Mouse (Mus musculus): ENCODE data around the gene Chst1. TPM values are rescaled to one million over a fixed set of nuclear protein-coding genes. Genes with fewer than 3 reads are reported as not detected.

The Chst1 gene
- polyA plus RNA-seq, 1 experiment from 2014 or later = 1.6 TPM

DNA sequence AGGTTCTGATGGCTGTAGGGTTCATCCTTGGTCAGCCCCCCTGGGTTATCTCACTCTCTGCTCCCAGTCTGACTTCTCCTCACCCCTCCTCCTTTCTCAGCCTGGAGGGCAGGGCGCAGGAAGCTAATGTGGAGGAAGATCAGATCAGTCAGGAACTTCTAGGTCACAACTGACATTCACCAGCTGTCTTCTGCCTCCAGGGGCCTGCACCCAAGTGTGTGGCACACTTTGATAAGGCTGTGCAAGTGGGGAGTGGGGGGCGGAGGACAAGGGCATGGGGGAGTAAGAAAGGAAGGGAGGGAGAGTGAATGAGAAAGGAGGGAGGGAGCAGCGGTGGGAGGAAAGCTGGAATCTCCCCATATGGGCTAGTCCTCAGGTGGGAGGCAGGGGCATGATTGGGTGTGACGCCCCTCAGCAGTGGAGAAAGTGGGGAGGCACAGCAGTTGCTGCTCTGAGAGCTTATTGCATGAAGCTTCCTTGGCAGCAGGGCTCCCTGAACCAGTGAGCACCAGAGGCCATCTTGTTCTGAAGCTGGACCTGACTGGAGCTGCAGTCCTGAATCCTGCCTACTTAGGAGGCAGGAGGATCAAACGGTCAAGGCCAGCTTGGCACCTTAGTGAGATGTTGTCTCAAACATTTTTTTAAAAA, 49.8 kb downstream of the Chst1 start:
- no peak overlapping the region for H3K4me3 ChIP-seq
- H3K27ac ChIP-seq (ENCODE audit: poor library complexity, severe bottlenecking) = no peak overlapping the region
- peak; percentile 55; the same call in 1 of the 2 replicates for ATAC-seq (ENCODE audit: insufficient number of reproducible peaks, low FRiP score)
- WGBS = 18% methylated on average over 5 of the region's 5 CpGs
- H3K4me2 ChIP-seq = no peak overlapping the region
- H3K9me3 ChIP-seq (replicated peaks) = no peaks in the 10 kb centered on the region
- no peaks in the 10 kb centered on the region for H3K36me3 ChIP-seq
- H3K9ac ChIP-seq = no peak overlapping the region
- no peaks in the 10 kb centered on the region for H3K27me3 ChIP-seq (replicated peaks)
- peaks cover 13% of the 10 kb centered on the region for H3K4me1 ChIP-seq (replicated peaks)

DNA sequence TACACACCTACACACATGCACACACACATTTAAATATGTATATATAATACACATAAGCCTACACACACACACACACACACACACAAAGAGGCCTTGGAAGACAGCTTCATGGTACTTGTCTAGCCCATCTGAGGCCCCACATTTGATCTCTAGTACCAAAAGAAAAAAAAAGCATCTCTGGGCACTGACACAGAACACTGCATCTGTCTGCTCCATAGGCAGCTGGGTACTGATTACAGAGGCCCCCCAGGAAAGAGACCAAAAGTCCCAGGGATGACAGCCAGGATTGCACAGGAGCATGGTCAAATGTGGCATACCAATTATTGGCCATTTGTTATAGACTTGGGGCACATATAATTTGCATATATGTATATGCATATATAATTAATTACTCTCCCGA, 50.9 kb downstream of the Chst1 start:
- WGBS = 65% methylated on average over 1 of the region's 1 CpGs
- Histone ChIP-seq H3K36me3 (no peaks in the 10 kb centered on the region), H3K27ac (ENCODE audit: poor library complexity, severe bottlenecking) (no peak overlapping the region), H3K27me3 (replicated peaks) (no peaks in the 10 kb centered on the region), H3K4me1 (replicated peaks) (peaks cover 11% of the 10 kb centered on the region), H3K4me3 (no peak overlapping the region), H3K9me3 (replicated peaks) (no peaks in the 10 kb centered on the region), H3K9ac (no peak overlapping the region), H3K4me2 (no peak overlapping the region)
- ATAC-seq (ENCODE audit: insufficient number of reproducible peaks, low FRiP score) = no peak

DNA sequence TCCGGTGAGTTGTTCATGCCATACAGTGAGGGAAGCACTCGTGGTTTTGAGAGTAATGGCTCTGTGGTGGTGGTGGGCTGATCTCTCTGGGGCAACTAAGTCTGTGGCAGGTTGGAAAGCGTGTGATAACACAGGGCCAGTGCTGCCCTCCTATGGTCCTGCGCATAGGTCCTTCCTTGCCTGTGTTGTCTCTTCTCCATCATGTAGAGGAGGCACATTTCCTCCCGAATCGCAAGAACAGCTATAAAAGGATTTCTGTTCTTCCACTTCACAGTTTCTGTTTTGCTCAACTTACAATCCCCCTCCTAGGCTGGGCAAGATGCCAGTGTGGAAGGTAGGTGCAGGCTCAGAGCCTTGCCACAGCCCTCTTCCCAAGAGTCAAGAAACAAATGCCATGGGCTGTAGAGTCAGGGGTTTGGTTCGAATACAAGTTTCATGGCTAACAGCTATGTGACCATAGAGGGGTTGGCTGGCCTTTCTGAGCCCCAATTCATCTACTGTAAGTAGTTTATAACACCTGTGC, 51.8 kb downstream of the Chst1 start:
- no peak overlapping the region for H3K27ac ChIP-seq (ENCODE audit: poor library complexity, severe bottlenecking)
- H3K4me2 ChIP-seq = no peak overlapping the region
- no peaks in the 10 kb centered on the region for H3K36me3 ChIP-seq
- no peak for ATAC-seq (ENCODE audit: insufficient number of reproducible peaks, low FRiP score)
- no peak overlapping the region for H3K9ac ChIP-seq
- 73% methylated on average over 7 of the region's 7 CpGs for WGBS
- H3K4me1 ChIP-seq (replicated peaks) = peaks cover 6% of the 10 kb centered on the region; the same call in 1 of the 2 replicates
- no peaks in the 10 kb centered on the region for H3K27me3 ChIP-seq (replicated peaks)
- H3K4me3 ChIP-seq = no peak overlapping the region
- H3K9me3 ChIP-seq (replicated peaks) = no peaks in the 10 kb centered on the region

DNA sequence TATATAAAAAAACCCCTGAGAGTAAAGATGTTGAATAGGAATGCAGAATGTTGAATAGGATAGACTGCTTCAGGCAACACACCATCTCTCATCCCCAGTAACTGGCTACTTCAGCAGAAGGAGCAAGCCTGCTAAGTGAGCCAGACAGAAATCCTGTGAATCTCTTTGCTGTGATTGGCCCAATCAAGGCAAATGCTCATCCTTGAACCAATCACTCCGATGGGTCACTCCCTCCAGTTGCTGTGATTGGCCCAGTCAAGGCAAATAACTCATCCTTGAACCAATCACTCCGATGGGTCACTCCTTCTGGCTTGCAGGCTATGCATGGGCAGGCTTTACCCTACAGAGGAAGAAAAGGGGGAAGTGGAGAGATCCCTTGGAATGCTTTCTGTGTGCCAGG, 57.7 kb downstream of the Chst1 start:
- ATAC-seq (ENCODE audit: insufficient number of reproducible peaks, low FRiP score) = no peak
- Histone ChIP-seq H3K9ac (no peak overlapping the region), H3K4me2 (no peak overlapping the region), H3K36me3 (no peaks in the 10 kb centered on the region), H3K27me3 (replicated peaks) (no peaks in the 10 kb centered on the region), H3K4me3 (no peak overlapping the region), H3K9me3 (replicated peaks) (no peaks in the 10 kb centered on the region), H3K27ac (ENCODE audit: poor library complexity, severe bottlenecking) (no peak overlapping the region), H3K4me1 (replicated peaks) (no peaks in the 10 kb centered on the region)
- 71% methylated on average over 2 of the region's 2 CpGs for WGBS

DNA sequence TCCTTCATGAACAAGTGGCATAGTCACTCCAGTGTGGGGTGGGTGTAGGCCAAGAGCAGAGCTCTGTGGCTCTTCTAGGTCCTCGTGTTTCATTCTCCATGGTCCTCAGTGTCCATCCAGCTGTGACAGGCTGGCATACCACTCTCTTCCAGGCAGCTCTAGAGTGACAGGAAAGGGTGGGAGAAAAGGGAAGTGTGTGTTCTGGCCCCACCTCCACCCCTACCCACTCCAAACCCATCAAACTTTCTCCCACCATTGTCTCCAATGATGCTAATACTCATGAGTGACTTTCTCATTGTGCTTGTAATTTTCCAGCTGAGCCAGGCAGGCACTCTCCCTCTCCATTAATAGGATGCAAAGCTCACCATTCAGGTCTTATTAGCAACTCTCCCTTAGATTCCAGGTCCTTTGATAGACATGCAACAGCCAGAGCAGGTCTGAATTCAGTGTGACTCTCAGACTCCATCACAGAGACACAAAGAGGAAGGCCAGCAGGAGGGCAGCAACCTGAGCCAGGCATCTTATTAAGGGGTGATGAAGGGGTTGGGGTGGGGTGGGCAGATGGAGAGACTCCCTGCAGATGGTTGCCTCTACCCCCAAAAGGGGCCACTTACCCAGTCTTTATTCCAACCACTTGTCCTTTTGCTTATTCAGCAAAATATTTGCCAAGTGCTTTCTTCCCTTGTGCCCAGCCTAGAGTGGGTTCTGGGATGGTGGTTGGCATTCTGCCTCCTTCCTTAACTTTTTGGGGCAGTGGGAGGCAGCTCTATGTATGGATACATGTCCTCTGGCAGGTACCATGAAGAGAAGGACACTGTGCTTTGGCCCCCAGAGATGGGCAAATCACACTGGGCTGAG, 59.0 kb downstream of the Chst1 start:
- no peaks in the 10 kb centered on the region for H3K36me3 ChIP-seq
- H3K4me2 ChIP-seq = no peak overlapping the region
- 68% methylated on average over 1 of the region's 1 CpGs for WGBS
- no peaks in the 10 kb centered on the region for H3K9me3 ChIP-seq (replicated peaks)
- no peak overlapping the region for H3K4me3 ChIP-seq
- no peak overlapping the region for H3K9ac ChIP-seq
- H3K27ac ChIP-seq (ENCODE audit: poor library complexity, severe bottlenecking) = no peak overlapping the region
- H3K4me1 ChIP-seq (replicated peaks) = no peaks in the 10 kb centered on the region
- H3K27me3 ChIP-seq (replicated peaks) = no peaks in the 10 kb centered on the region
- no peak for ATAC-seq (ENCODE audit: insufficient number of reproducible peaks, low FRiP score)

DNA sequence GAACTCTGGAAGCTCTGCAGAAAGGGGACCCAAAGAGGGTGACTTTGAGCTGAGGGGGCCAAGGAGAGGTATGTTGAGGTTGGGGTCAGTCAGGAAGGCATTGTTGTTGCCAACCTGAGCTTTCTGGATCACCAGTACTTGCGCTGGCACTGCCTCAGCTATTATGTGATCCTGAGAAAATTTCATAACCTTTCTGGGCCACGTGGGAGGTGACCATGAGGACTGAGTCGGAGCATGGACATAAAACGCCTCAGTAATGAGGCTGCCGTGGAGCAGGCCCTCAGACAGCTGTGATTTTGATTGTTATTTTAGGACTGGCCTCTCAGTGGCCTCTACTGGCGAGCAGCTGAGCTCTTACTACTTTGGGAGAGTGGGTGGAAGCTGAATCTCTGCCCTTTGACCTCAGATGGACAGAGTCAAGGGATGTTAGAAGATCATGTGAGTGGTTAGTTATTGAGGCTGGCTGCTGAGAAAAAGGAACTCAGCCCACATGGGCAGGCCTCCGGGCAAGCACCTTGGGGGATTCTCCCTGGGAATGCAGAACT, 60.1 kb downstream of the Chst1 start:
- Histone ChIP-seq H3K9ac (no peak overlapping the region), H3K4me2 (no peak overlapping the region), H3K27ac (ENCODE audit: poor library complexity, severe bottlenecking) (no peak overlapping the region), H3K4me1 (replicated peaks) (no peaks in the 10 kb centered on the region), H3K36me3 (no peaks in the 10 kb centered on the region), H3K9me3 (replicated peaks) (no peaks in the 10 kb centered on the region), H3K4me3 (no peak overlapping the region), H3K27me3 (replicated peaks) (no peaks in the 10 kb centered on the region)
- 64% methylated on average over 7 of the region's 7 CpGs for WGBS
- ATAC-seq (ENCODE audit: insufficient number of reproducible peaks, low FRiP score) = no peak

DNA sequence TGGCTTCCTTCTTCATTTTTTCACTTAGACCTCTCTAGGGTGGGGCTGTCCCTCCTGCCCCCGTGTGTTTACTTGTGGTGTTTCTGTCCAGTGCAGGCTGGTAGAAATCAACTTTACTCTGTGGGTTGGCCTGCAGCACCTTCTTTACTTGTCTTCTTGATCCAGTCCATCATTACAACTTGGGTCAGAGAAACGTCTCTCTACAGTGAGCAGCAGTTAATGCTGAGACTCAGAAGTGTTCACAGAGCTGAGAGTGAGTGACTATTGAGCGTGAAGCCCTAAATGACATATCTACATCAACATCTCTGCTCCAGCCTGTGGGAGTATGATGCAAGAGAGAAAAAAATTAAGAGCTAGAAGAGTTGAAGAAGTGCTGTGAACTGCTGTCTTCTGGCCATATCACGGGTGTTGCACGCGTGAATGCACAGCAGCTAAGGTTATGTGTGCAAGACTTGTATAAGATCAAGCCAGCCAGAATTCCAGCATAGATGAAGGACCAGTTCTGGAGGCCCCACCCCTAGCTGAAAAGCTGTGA, 63.1 kb downstream of the Chst1 start:
- no peak overlapping the region for H3K4me3 ChIP-seq
- H3K9me3 ChIP-seq (replicated peaks) = no peaks in the 10 kb centered on the region
- ATAC-seq (ENCODE audit: insufficient number of reproducible peaks, low FRiP score) = no peak
- peaks cover 8% of the 10 kb centered on the region for H3K4me1 ChIP-seq (replicated peaks)
- no peak overlapping the region for H3K9ac ChIP-seq
- no peaks in the 10 kb centered on the region for H3K27me3 ChIP-seq (replicated peaks)
- no peaks in the 10 kb centered on the region for H3K36me3 ChIP-seq
- no peak overlapping the region for H3K4me2 ChIP-seq
- no peak overlapping the region for H3K27ac ChIP-seq (ENCODE audit: poor library complexity, severe bottlenecking)
- 77% methylated on average over 6 of the region's 6 CpGs for WGBS

Small RNA genes within 50 kb of the gene (microRNA-seq; reads per million reads assigned to microRNA genes)
- gene Mir7221 = not detected
- not detected for gene Mir7222

Other genes with a start within 250 kb of the Chst1 start
- 14.1 and 16.0 TPM in 2 replicates for gene Pex16, start 225.0 kb upstream of the Chst1 start, polyA plus RNA-seq (2016; fragmentation: Nextera tagmentation; extraction: Ambion mirVana)
- 1.2 and 1.8 TPM in 2 replicates for gene Large2, start 224.8 kb upstream of the Chst1 start, polyA plus RNA-seq (2016; fragmentation: Nextera tagmentation; extraction: Ambion mirVana)
- gene 1700029I15Rik, start 217.2 kb upstream of the Chst1 start, polyA plus RNA-seq (2016; fragmentation: Nextera tagmentation; extraction: Ambion mirVana) = 1.2 and 1.7 TPM in 2 replicates
- 6.8 and 7.9 TPM in 2 replicates for gene Mapk8ip1, start 198.4 kb upstream of the Chst1 start, polyA plus RNA-seq (2016; fragmentation: Nextera tagmentation; extraction: Ambion mirVana)
- gene Cry2, start 165.7 kb upstream of the Chst1 start, polyA plus RNA-seq (2016; fragmentation: Nextera tagmentation; extraction: Ambion mirVana) = 28.0 and 30.1 TPM in 2 replicates
- 10.1 and 10.6 TPM in 2 replicates for gene Slc35c1, start 139.2 kb upstream of the Chst1 start, polyA plus RNA-seq (2016; fragmentation: Nextera tagmentation; extraction: Ambion mirVana)

All from heart, embryonic 12.5 days (tissue).